Mouse (Mus musculus): ENCODE data around the gene Iqcj. TPM values are rescaled to one million over a fixed set of nuclear protein-coding genes. Genes with fewer than 3 reads are reported as not detected.

Gene Iqcj
- polyA plus RNA-seq, 1 experiment from 2014 or later, result not detected

DNA sequence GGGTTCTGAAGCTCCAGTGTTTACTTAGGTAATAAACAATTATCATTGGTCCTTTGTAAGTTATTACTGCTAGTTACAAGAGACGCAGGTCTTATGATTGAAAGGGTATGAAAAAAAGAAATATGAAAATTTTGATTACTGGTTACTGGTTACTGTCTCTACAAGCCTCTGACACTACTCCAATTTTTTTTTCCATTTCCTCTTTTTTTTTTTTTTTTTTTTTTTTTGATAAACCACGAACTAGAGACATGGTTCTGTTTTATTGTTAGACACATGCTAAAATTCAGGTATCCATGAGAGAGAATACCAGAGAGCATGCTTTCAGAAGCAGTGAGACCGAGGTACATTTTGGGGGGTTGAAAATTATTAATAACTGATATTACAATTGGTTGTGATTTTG, 43.8 kb downstream of the Iqcj start:
- Histone ChIP-seq H3K27me3 (ENCODE audit: insufficient read depth, low read length) (no peaks in the 10 kb centered on the region), H3K9ac (replicated peaks) (no peak overlapping the region), H3K36me3 (replicated peaks; ENCODE audit: insufficient read depth, low read length) (no peaks in the 10 kb centered on the region), H3K4me3 (ENCODE audit: low read depth, low read length) (no peak overlapping the region), H3K27ac (ENCODE audit: low read depth) (no peak overlapping the region), H3K4me1 (ENCODE audit: insufficient read depth) (no peaks in the 10 kb centered on the region), H3K4me2 (ENCODE audit: low read depth, low read length) (no peak overlapping the region), H3K9me3 (ENCODE audit: low read length) (no peaks in the 10 kb centered on the region)
- DNase-seq (no peak), ATAC-seq (no peak)
- TF ChIP-seq EP300 (IDR thresholded peaks at IDR 0.05; ENCODE audit: low read depth) (no peak), CTCF (IDR thresholded peaks at IDR 0.05; ENCODE audit: low read depth) (no peak)
- WGBS (ENCODE audit: insufficient replicate concordance), result 57% methylated on average over 3 of the region's 3 CpGs

DNA sequence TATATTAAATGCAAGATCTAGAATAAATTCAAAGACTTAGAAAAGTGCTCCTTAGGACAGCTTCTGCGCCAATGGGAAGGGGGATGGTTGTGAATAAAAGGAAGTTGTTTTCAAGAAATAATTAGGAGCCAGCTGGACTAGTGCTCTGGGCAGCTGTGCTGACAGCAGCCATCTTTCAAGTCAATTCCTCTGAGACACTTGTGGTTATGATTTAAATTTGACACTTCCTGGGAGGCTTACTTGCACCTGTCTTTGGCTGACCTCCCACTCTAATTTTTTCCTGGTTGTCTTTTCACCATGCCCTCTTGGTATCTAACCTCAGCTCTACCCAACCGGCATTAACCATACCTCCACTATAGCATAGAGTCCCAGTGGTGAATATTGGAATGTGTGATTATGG, 55.0 kb downstream of the Iqcj start:
- H3K9me3 ChIP-seq (ENCODE audit: low read length), result no peaks in the 10 kb centered on the region
- H3K4me3 ChIP-seq (ENCODE audit: low read depth, low read length), result no peak overlapping the region
- H3K27ac ChIP-seq (ENCODE audit: low read depth), result 0 out of 2 replicates have a peak overlapping the region, but pooled peaks have one; percentile 16
- no peak for ATAC-seq
- no peak for TF ChIP-seq CTCF (IDR thresholded peaks at IDR 0.05; ENCODE audit: low read depth)
- no peak for TF ChIP-seq EP300 (IDR thresholded peaks at IDR 0.05; ENCODE audit: low read depth)
- H3K4me1 ChIP-seq (ENCODE audit: insufficient read depth), result no peaks in the 10 kb centered on the region
- WGBS (ENCODE audit: insufficient replicate concordance), result 63% methylated on average over 2 of the region's 2 CpGs
- no peaks in the 10 kb centered on the region for H3K36me3 ChIP-seq (replicated peaks; ENCODE audit: insufficient read depth, low read length)
- H3K4me2 ChIP-seq (ENCODE audit: low read depth, low read length), result no peak overlapping the region
- H3K9ac ChIP-seq (replicated peaks), result no peak overlapping the region
- no peaks in the 10 kb centered on the region for H3K27me3 ChIP-seq (ENCODE audit: insufficient read depth, low read length)
- no peak for DNase-seq

DNA sequence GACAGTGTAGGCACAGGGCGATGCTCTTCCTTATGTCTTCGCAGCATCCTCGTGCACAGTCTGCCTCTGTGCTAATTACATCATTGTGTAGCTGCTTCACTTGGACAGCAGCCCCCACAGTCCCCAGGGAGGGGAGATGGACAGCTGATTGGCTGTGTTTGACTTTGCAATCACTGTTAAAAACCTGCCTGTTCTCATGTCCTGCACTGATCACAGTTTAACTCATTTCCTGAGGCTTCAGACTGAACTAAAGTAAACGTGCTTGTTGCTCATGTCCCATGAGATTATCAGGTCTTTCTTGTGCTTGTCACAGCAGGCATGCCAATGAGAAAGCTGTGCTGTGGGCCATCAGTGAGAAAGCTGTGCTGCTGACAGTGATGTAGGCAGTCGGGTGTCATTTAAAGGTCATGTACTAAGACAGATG, 60.5 kb downstream of the Iqcj start:
- Histone ChIP-seq H3K27me3 (ENCODE audit: insufficient read depth, low read length) (no peaks in the 10 kb centered on the region), H3K4me3 (ENCODE audit: low read depth, low read length) (no peak overlapping the region), H3K4me1 (ENCODE audit: insufficient read depth) (no peaks in the 10 kb centered on the region), H3K9ac (replicated peaks) (no peak overlapping the region), H3K4me2 (ENCODE audit: low read depth, low read length) (no peak overlapping the region), H3K36me3 (replicated peaks; ENCODE audit: insufficient read depth, low read length) (no peaks in the 10 kb centered on the region), H3K9me3 (ENCODE audit: low read length) (no peaks in the 10 kb centered on the region), H3K27ac (ENCODE audit: low read depth) (no peak overlapping the region)
- WGBS (ENCODE audit: insufficient replicate concordance), result 60% methylated on average over 5 of the region's 5 CpGs
- TF ChIP-seq EP300 (IDR thresholded peaks at IDR 0.05; ENCODE audit: low read depth) (no peak), CTCF (IDR thresholded peaks at IDR 0.05; ENCODE audit: low read depth) (no peak)
- DNase-seq (no peak), ATAC-seq (no peak)

DNA sequence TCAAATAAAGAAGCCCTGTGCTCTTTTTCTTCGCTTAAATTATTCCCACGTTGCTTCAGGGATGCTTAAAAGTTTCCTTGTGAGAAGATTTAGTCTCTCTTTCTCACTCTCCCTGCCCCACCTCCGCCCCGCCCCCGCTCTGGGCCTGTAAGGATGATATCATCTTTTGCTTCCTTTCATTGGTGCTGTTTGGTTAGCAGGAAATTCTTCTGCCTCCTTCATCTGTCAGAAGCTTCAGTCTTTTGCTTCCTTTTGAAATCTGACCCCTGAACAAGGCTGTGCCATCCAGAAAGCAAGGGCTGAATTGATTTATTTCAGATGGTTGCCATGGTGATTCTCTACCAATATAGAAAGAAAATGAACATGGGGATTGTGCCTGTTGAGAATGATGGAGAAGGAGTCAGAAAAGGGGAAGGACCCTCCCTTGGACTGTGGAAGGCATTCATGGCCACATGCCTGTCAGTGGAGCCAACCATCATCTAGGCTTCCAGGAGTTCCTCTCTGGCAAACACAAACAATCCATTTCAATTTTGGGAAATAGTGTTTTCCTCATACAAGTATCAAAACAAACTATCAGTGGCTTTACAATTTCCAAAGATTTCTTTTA, 62.5 kb downstream of the Iqcj start:
- ATAC-seq (no peak), DNase-seq (no peak)
- TF ChIP-seq EP300 (IDR thresholded peaks at IDR 0.05; ENCODE audit: low read depth), result no peak
- Histone ChIP-seq H3K4me3 (ENCODE audit: low read depth, low read length) (no peak overlapping the region), H3K27me3 (ENCODE audit: insufficient read depth, low read length) (no peaks in the 10 kb centered on the region), H3K4me1 (ENCODE audit: insufficient read depth) (no peaks in the 10 kb centered on the region), H3K4me2 (ENCODE audit: low read depth, low read length) (no peak overlapping the region), H3K27ac (ENCODE audit: low read depth) (no peak overlapping the region), H3K9ac (replicated peaks) (no peak overlapping the region), H3K9me3 (ENCODE audit: low read length) (no peaks in the 10 kb centered on the region), H3K36me3 (replicated peaks; ENCODE audit: insufficient read depth, low read length) (no peaks in the 10 kb centered on the region)
- 33% methylated on average over 5 of the region's 5 CpGs for WGBS (ENCODE audit: insufficient replicate concordance)

DNA sequence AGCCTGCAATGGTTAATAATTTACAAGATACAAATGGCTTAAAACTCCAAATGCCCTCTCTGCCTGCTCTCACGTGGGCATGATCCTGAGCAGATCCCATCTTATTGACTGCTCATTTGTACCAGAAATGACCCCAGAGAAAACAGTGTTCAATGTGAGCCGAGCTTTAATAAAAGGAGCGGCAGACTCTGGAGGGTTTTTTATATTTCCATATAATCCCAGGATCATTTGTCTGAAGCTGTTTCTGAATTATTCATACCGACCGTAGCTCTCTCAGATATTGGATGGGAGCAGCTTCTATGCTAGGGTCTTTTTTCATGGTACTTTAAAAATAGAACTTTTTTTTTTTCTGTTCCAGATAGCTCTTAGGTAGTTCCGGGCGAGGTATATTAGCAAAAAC, 67.7 kb downstream of the Iqcj start:
- no peak for TF ChIP-seq CTCF (IDR thresholded peaks at IDR 0.05; ENCODE audit: low read depth)
- no peak for TF ChIP-seq EP300 (IDR thresholded peaks at IDR 0.05; ENCODE audit: low read depth)
- Histone ChIP-seq H3K36me3 (replicated peaks; ENCODE audit: insufficient read depth, low read length) (no peaks in the 10 kb centered on the region), H3K4me3 (ENCODE audit: low read depth, low read length) (no peak overlapping the region), H3K9me3 (ENCODE audit: low read length) (no peaks in the 10 kb centered on the region), H3K27me3 (ENCODE audit: insufficient read depth, low read length) (no peaks in the 10 kb centered on the region), H3K27ac (ENCODE audit: low read depth) (no peak overlapping the region), H3K4me2 (ENCODE audit: low read depth, low read length) (no peak overlapping the region), H3K4me1 (ENCODE audit: insufficient read depth) (no peaks in the 10 kb centered on the region), H3K9ac (replicated peaks) (no peak overlapping the region)
- DNase-seq (no peak), ATAC-seq (no peak)
- 74% methylated on average over 7 of the region's 7 CpGs for WGBS (ENCODE audit: insufficient replicate concordance)

DNA sequence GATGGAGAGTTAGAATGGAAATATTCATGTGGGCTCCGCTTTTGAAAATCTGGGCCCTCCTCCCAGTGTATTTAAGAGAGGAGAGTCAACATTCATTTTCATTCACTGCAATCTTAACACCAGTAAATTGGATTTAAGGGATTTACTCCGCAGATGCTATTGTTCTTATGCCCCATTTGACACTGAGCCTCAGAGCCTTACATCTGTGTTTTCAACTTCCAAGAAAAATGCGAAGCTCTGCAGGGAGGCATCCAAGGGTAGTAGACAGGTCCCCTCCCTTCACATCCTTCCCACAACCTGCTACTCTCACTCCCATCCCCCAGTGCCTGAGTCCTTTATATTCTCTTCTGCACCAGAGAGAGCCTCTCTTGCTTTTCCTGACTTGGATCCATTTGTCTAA, 68.1 kb downstream of the Iqcj start:
- H3K4me3 ChIP-seq (ENCODE audit: low read depth, low read length), result no peak overlapping the region
- no peak overlapping the region for H3K4me2 ChIP-seq (ENCODE audit: low read depth, low read length)
- DNase-seq, result no peak
- 40% methylated on average over 3 of the region's 3 CpGs for WGBS (ENCODE audit: insufficient replicate concordance)
- no peak for TF ChIP-seq EP300 (IDR thresholded peaks at IDR 0.05; ENCODE audit: low read depth)
- no peak for TF ChIP-seq CTCF (IDR thresholded peaks at IDR 0.05; ENCODE audit: low read depth)
- H3K27me3 ChIP-seq (ENCODE audit: insufficient read depth, low read length), result no peaks in the 10 kb centered on the region
- no peaks in the 10 kb centered on the region for H3K36me3 ChIP-seq (replicated peaks; ENCODE audit: insufficient read depth, low read length)
- no peak overlapping the region for H3K27ac ChIP-seq (ENCODE audit: low read depth)
- no peaks in the 10 kb centered on the region for H3K4me1 ChIP-seq (ENCODE audit: insufficient read depth)
- no peak for ATAC-seq
- no peak overlapping the region for H3K9ac ChIP-seq (replicated peaks)
- H3K9me3 ChIP-seq (ENCODE audit: low read length), result no peaks in the 10 kb centered on the region

DNA sequence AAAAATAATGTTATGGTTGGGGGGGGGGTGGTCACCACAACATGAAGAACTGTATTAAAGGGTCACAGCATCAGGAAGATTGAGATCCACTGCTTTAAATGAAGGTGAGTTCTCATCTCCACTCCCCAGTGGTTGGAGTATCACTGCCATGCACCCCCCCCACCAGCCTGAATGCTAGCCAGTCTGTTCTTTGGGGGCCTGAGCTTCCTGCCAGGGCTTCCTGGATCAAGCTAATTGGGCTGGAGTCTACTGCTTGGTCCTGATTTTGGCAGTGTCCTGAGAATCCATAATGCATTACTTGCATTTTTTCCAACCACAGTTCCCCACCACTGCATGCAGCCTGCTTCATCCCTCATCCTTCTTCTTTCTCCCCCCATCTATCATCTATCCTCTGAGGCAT, 68.7 kb downstream of the Iqcj start:
- TF ChIP-seq EP300 (IDR thresholded peaks at IDR 0.05; ENCODE audit: low read depth), result no peak
- TF ChIP-seq CTCF (IDR thresholded peaks at IDR 0.05; ENCODE audit: low read depth), result no peak
- Histone ChIP-seq H3K27ac (ENCODE audit: low read depth) (no peak overlapping the region), H3K9me3 (ENCODE audit: low read length) (no peaks in the 10 kb centered on the region), H3K36me3 (replicated peaks; ENCODE audit: insufficient read depth, low read length) (no peaks in the 10 kb centered on the region), H3K4me3 (ENCODE audit: low read depth, low read length) (no peak overlapping the region), H3K9ac (replicated peaks) (no peak overlapping the region), H3K4me2 (ENCODE audit: low read depth, low read length) (no peak overlapping the region), H3K27me3 (ENCODE audit: insufficient read depth, low read length) (no peaks in the 10 kb centered on the region), H3K4me1 (ENCODE audit: insufficient read depth) (no peaks in the 10 kb centered on the region)
- no peak for DNase-seq
- no peak for ATAC-seq
